In genomic region chr9:13297668-13298512, GRCm38 (mm10) we compare ENCODE assay signal across 8 mouse cellular contexts. TPM values are rescaled to one million over a fixed set of nuclear protein-coding genes. Genes with fewer than 3 reads are reported as not detected.
DNase-seq lines count a peak whose midpoint lies in the region; ATAC-seq lines count a peak whose summit lies in the region.

Maml2 (plus strand) TSS chr9:13297957.

- H3K36me3 ChIP-seq in erythroblast, embryonic 14.5 days (ENCODE audit: control insufficient read depth) = no peaks in the 10 kb centered on the region
- no peaks in the 10 kb centered on the region for H3K36me3 ChIP-seq in intestine, embryonic 15.5 days
- no peaks in the 10 kb centered on the region for H3K36me3 ChIP-seq in limb, embryonic 15.5 days
- no peaks in the 10 kb centered on the region for H3K36me3 ChIP-seq in midbrain, embryonic 16.5 days (ENCODE audit: control insufficient read depth, insufficient read depth, low read length)

- intact Hi-C loops in gastrocnemius, postnatal 36 days (cut with DNase I) = loop anchor here (2.0 kb wide), 1 partner anchor 355 kb away; no protein-coding TSS in a partner anchor

- peaks cover 11% of the 10 kb centered on the region for H3K27me3 ChIP-seq in erythroblast, embryonic 14.5 days (ENCODE audit: control insufficient read depth)
- H3K27me3 ChIP-seq in intestine, embryonic 15.5 days (replicated peaks) = no peaks in the 10 kb centered on the region
- no peaks in the 10 kb centered on the region for H3K27me3 ChIP-seq in limb, embryonic 15.5 days
- H3K27me3 ChIP-seq in midbrain, embryonic 16.5 days (ENCODE audit: control insufficient read depth, insufficient read depth, low read depth, low read length) = no peaks in the 10 kb centered on the region

- peak within 1 kb of the TSS; percentile 62; the same call in 1 of the 2 replicates for H3K27ac ChIP-seq in intestine, embryonic 15.5 days
- peak within 1 kb of the TSS; percentile 81 for H3K27ac ChIP-seq in limb, embryonic 15.5 days
- H3K27ac ChIP-seq in midbrain, embryonic 16.5 days (ENCODE audit: low read length) = peak within 1 kb of the TSS; percentile 69

- H3K4me3 ChIP-seq in erythroblast, embryonic 14.5 days (replicated peaks) = peak within 1 kb of the TSS; percentile 66
- H3K4me3 ChIP-seq in intestine, embryonic 15.5 days (replicated peaks) = peak within 1 kb of the TSS; percentile 49
- peak within 1 kb of the TSS; percentile 51 for H3K4me3 ChIP-seq in limb, embryonic 15.5 days
- H3K4me3 ChIP-seq in midbrain, embryonic 16.5 days (ENCODE audit: low read depth, low read length) = peak within 1 kb of the TSS; percentile 57

- H3K4me2 ChIP-seq in intestine, embryonic 15.5 days (replicated peaks) = peak within 1 kb of the TSS; percentile 91
- peak within 1 kb of the TSS; percentile 94 for H3K4me2 ChIP-seq in limb, embryonic 15.5 days
- peak within 1 kb of the TSS; percentile 97 for H3K4me2 ChIP-seq in midbrain, embryonic 16.5 days (ENCODE audit: low read length)

- H3K9me3 ChIP-seq in erythroblast, embryonic 14.5 days (ENCODE audit: control insufficient read depth, low read length) = no peaks in the 10 kb centered on the region
- H3K9me3 ChIP-seq in intestine, embryonic 15.5 days = no peaks in the 10 kb centered on the region
- no peaks in the 10 kb centered on the region for H3K9me3 ChIP-seq in limb, embryonic 15.5 days
- no peaks in the 10 kb centered on the region for H3K9me3 ChIP-seq in midbrain, embryonic 16.5 days (replicated peaks; ENCODE audit: control insufficient read depth, low read length, poor library complexity, severe bottlenecking)

- 1% methylated on average over 23 of the region's 23 CpGs for WGBS in intestine, embryonic 15.5 days
- WGBS in limb, embryonic 15.5 days = under 1% methylated on average over 23 of the region's 23 CpGs
- 0% methylated on average over 22 of the region's 23 CpGs for WGBS in midbrain, embryonic 16.5 days

- H3K4me1 ChIP-seq in erythroblast, embryonic 14.5 days (ENCODE audit: control insufficient read depth) = peaks cover 24% of the 10 kb centered on the region
- H3K4me1 ChIP-seq in intestine, embryonic 15.5 days (replicated peaks) = peaks cover 37% of the 10 kb centered on the region
- peaks cover 46% of the 10 kb centered on the region for H3K4me1 ChIP-seq in limb, embryonic 15.5 days
- H3K4me1 ChIP-seq in midbrain, embryonic 16.5 days (ENCODE audit: control insufficient read depth, insufficient read depth, low read length) = peaks cover 24% of the 10 kb centered on the region

- no peak for ATAC-seq in erythroblast, adult 5-6 weeks (replicated peaks; ENCODE audit: low FRiP score, poor library complexity, severe bottlenecking)
- ATAC-seq in intestine, embryonic 15.5 days = peak; percentile 69
- ATAC-seq in limb, embryonic 15.5 days (ENCODE audit: insufficient number of reproducible peaks, low FRiP score, low TSS enrichment, low read depth) = peak; percentile 57
- peak; percentile 79 for ATAC-seq in midbrain, embryonic 16.5 days

- H3K9ac ChIP-seq in intestine, embryonic 15.5 days = peak within 1 kb of the TSS; percentile 57
- H3K9ac ChIP-seq in limb, embryonic 15.5 days = peak within 1 kb of the TSS; percentile 47
- H3K9ac ChIP-seq in midbrain, embryonic 16.5 days (ENCODE audit: low read depth, low read length) = peak within 1 kb of the TSS; percentile 81

- peak; percentile 63 to 65 for DNase-seq in cerebellum, postnatal 36 days
- peak; percentile 19 to 57 for DNase-seq in gastrocnemius, postnatal 36 days
- DNase-seq in spleen, postnatal 14 days (ENCODE audit: low spot score in 2 of 2) = peak; percentile 21 to 54

RNA-seq across cellular contexts. Expression of gene Maml2, which starts in this region (rescaled TPM):
- 0.01 and 0.02 TPM in 2 replicates for polyA plus RNA-seq in erythroblast, embryonic 14.5 days (2012)
- 0.63 TPM in 1 of 2 replicates, not detected in the other for total RNA-seq in erythroblast, adult 5-6 weeks (2015; ENCODE audit: low replicate concordance)
- total RNA-seq in erythroblast, adult 5-6 weeks (2017; ENCODE audit: low replicate concordance) = under 0.01 and 0.70 TPM in 2 replicates
- total RNA-seq in gastrocnemius, postnatal 36 days (2021) = 1 to 10 TPM; 2.0 to 2.3 TPM
- 5.7 and 6.2 TPM in 2 replicates for polyA plus RNA-seq in intestine, embryonic 15.5 days (2015; fragmentation: Nextera tagmentation; extraction: Ambion mirVana)
- polyA plus RNA-seq in limb, embryonic 15.5 days (2015; fragmentation: Nextera tagmentation; extraction: Ambion mirVana) = 10.2 and 10.9 TPM in 2 replicates
- polyA plus RNA-seq in midbrain, embryonic 16.5 days (2015; fragmentation: Nextera tagmentation; extraction: Ambion mirVana) = 9.9 and 10.6 TPM in 2 replicates
